Mouse (Mus musculus) erythroid progenitor cell, adult 5-6 weeks (primary cell): ENCODE measurements around the gene Trir. TPM values are rescaled to one million over a fixed set of nuclear protein-coding genes. Genes with fewer than 3 reads are reported as not detected.

Source experiments
- ATAC-seq: replicated peaks from 2 replicates; pipeline ENCODE4 v1.8.0; 2016; ENCODE audit warnings: moderate number of reproducible peaks, mild to moderate bottlenecking, moderate TSS enrichment, inconsistent platforms; ENCODE audit not compliant: poor library complexity, low FRiP score, severe bottlenecking
- total RNA-seq, 2 experiments: library from RNA; stranded (forward) in 1 of 2; stranded (reverse) in 1 of 2; fragments of 150-400 nt in 1 of 2; fragments of 186-747, 209-891 nt in 1 of 2; gene quantifications; 2 replicates each; pipeline versions ENCODE4 v1.2.3 to v1.2.4; 2015 to 2017; ENCODE audit warnings: low replicate concordance in 2 of 2

Gene Trir
- total RNA-seq, 2 experiments from 2014 or later = 143 to 476 TPM

DNA sequence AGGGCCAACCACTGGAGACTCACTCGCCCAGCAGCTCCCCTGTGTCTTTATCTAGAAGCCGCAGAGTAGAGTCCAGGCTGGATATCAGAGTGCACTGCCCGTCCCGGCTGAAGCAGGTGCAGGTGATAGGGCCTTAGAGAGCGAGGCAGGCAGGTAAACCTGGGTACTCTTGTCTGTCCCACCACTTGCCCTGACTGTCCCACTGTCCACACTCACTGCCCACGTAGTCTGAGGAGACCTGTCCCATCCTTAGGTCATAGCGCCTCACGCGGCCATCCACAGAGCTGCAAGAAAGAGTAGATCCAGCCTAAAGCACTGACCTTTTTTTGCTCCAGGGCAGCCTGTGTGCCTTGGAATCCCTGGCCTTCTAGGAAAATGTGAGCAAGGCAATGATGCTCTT, 49.4 kb downstream of the Trir start:
- peak; percentile 53 for ATAC-seq

DNA sequence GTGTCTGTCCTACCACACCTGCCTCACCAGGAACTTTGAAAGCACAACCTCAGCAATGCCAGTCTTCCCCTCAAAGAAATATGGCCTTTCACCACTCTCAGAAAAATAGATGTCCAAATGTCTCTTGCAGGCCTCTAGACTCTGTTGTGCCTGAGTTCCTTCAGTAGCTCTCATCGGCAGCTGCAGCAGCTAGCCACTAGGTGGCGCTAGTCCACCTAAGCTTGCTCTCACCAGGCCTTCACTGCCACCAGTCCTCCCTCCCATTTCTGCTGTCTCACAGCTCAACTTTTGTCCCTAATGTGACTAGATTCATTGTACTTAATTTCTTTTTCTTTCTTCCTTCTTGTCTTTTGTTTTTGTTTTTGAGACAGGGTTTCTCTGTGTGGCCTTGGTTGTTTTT, 50.4 kb downstream of the Trir start:
- peak; percentile 70 for ATAC-seq

Other genes with a start within 250 kb of the Trir start
- gene Nfix, start 226.5 kb upstream of the Trir start, total RNA-seq (2015; ENCODE audit: low replicate concordance) = 53.7 and 76.0 TPM in 2 replicates
- gene Nfix, start 226.5 kb upstream of the Trir start, total RNA-seq (2017; ENCODE audit: low replicate concordance) = 33.6 and 36.8 TPM in 2 replicates
- 2.5 and 3.8 TPM in 2 replicates for gene Dand5, start 204.0 kb upstream of the Trir start, total RNA-seq (2015; ENCODE audit: low replicate concordance)
- 5.4 and 6.7 TPM in 2 replicates for gene Dand5, start 204.0 kb upstream of the Trir start, total RNA-seq (2017; ENCODE audit: low replicate concordance)
- gene Gadd45gip1, start 195.3 kb upstream of the Trir start, total RNA-seq (2015; ENCODE audit: low replicate concordance) = 6.7 and 7.6 TPM in 2 replicates
- 11.3 and 16.4 TPM in 2 replicates for gene Gadd45gip1, start 195.3 kb upstream of the Trir start, total RNA-seq (2017; ENCODE audit: low replicate concordance)
- gene Rad23a, start 186.2 kb upstream of the Trir start, total RNA-seq (2015; ENCODE audit: low replicate concordance) = 273 and 355 TPM in 2 replicates
- 296 and 306 TPM in 2 replicates for gene Rad23a, start 186.2 kb upstream of the Trir start, total RNA-seq (2017; ENCODE audit: low replicate concordance)
- 261 and 337 TPM in 2 replicates for gene Calr, start 179.9 kb upstream of the Trir start, total RNA-seq (2015; ENCODE audit: low replicate concordance)
- gene Calr, start 179.9 kb upstream of the Trir start, total RNA-seq (2017; ENCODE audit: low replicate concordance) = 660 and 677 TPM in 2 replicates
- gene Farsa, start 169.8 kb upstream of the Trir start, total RNA-seq (2015; ENCODE audit: low replicate concordance) = 11.2 and 19.7 TPM in 2 replicates
- 29.4 and 35.6 TPM in 2 replicates for gene Farsa, start 169.8 kb upstream of the Trir start, total RNA-seq (2017; ENCODE audit: low replicate concordance)
- 65.2 and 133 TPM in 2 replicates for gene Syce2, start 154.7 kb upstream of the Trir start, total RNA-seq (2015; ENCODE audit: low replicate concordance)
- gene Syce2, start 154.7 kb upstream of the Trir start, total RNA-seq (2017; ENCODE audit: low replicate concordance) = 9.2 and 29.9 TPM in 2 replicates
- gene Gcdh, start 132.9 kb upstream of the Trir start, total RNA-seq (2015; ENCODE audit: low replicate concordance) = 16.9 and 36.9 TPM in 2 replicates
- 22.8 and 26.2 TPM in 2 replicates for gene Gcdh, start 132.9 kb upstream of the Trir start, total RNA-seq (2017; ENCODE audit: low replicate concordance)
- 262 and 325 TPM in 2 replicates for gene Klf1, start 124.9 kb upstream of the Trir start, total RNA-seq (2015; ENCODE audit: low replicate concordance)
- gene Klf1, start 124.9 kb upstream of the Trir start, total RNA-seq (2017; ENCODE audit: low replicate concordance) = 240 and 399 TPM in 2 replicates
- 32.7 and 33.2 TPM in 2 replicates for gene Dnase2a, start 118.3 kb upstream of the Trir start, total RNA-seq (2015; ENCODE audit: low replicate concordance)
- 74.6 and 78.4 TPM in 2 replicates for gene Dnase2a, start 118.3 kb upstream of the Trir start, total RNA-seq (2017; ENCODE audit: low replicate concordance)
- not detected in 2 replicates for gene Mast1, start 89.5 kb upstream of the Trir start, total RNA-seq (2015; ENCODE audit: low replicate concordance)
- gene Mast1, start 89.5 kb upstream of the Trir start, total RNA-seq (2017; ENCODE audit: low replicate concordance) = not detected in 2 replicates
- not detected in 2 replicates for gene Rtbdn, start 79.8 kb upstream of the Trir start, total RNA-seq (2015; ENCODE audit: low replicate concordance)
- gene Rtbdn, start 79.8 kb upstream of the Trir start, total RNA-seq (2017; ENCODE audit: low replicate concordance) = not detected in 2 replicates
- gene Gm49661, start 57.4 kb upstream of the Trir start, total RNA-seq (2015; ENCODE audit: low replicate concordance) = not detected in 2 replicates
- not detected in 2 replicates for gene Gm49661, start 57.4 kb upstream of the Trir start, total RNA-seq (2017; ENCODE audit: low replicate concordance)
- gene Prdx2, start 57.2 kb upstream of the Trir start, total RNA-seq (2015; ENCODE audit: low replicate concordance) = 2,168 and 2,598 TPM in 2 replicates
- gene Prdx2, start 57.2 kb upstream of the Trir start, total RNA-seq (2017; ENCODE audit: low replicate concordance) = 2,812 and 2,913 TPM in 2 replicates
- gene Rnaseh2a, start 57.1 kb upstream of the Trir start, total RNA-seq (2015; ENCODE audit: low replicate concordance) = 82.6 and 141 TPM in 2 replicates
- 63.3 and 93.8 TPM in 2 replicates for gene Rnaseh2a, start 57.1 kb upstream of the Trir start, total RNA-seq (2017; ENCODE audit: low replicate concordance)
- 8.0 and 12.3 TPM in 2 replicates for gene Junb, start 48.1 kb upstream of the Trir start, total RNA-seq (2015; ENCODE audit: low replicate concordance)
- gene Junb, start 48.1 kb upstream of the Trir start, total RNA-seq (2017; ENCODE audit: low replicate concordance) = 10.4 and 15.1 TPM in 2 replicates
- gene Hook2, start 36.2 kb upstream of the Trir start, total RNA-seq (2015; ENCODE audit: low replicate concordance) = 0.42 and 0.72 TPM in 2 replicates
- gene Hook2, start 36.2 kb upstream of the Trir start, total RNA-seq (2017; ENCODE audit: low replicate concordance) = 2.6 and 4.6 TPM in 2 replicates
- not detected in 2 replicates for gene Best2, start 12.3 kb upstream of the Trir start, total RNA-seq (2015; ENCODE audit: low replicate concordance)
- not detected in 2 replicates for gene Best2, start 12.3 kb upstream of the Trir start, total RNA-seq (2017; ENCODE audit: low replicate concordance)
- 42.8 and 69.2 TPM in 2 replicates for gene Asna1, start 1.5 kb upstream of the Trir start, total RNA-seq (2015; ENCODE audit: low replicate concordance)
- gene Asna1, start 1.5 kb upstream of the Trir start, total RNA-seq (2017; ENCODE audit: low replicate concordance) = 19.0 and 29.3 TPM in 2 replicates
- 24.9 and 35.6 TPM in 2 replicates for gene Tnpo2, start 10.1 kb downstream of the Trir start, total RNA-seq (2015; ENCODE audit: low replicate concordance)
- 31.8 and 40.2 TPM in 2 replicates for gene Tnpo2, start 10.1 kb downstream of the Trir start, total RNA-seq (2017; ENCODE audit: low replicate concordance)
- gene Fbxw9, start 33.2 kb downstream of the Trir start, total RNA-seq (2015; ENCODE audit: low replicate concordance) = 4.3 and 10.5 TPM in 2 replicates
- 1.4 and 2.8 TPM in 2 replicates for gene Fbxw9, start 33.2 kb downstream of the Trir start, total RNA-seq (2017; ENCODE audit: low replicate concordance)
- gene Gm5741, start 41.2 kb downstream of the Trir start, total RNA-seq (2015; ENCODE audit: low replicate concordance) = not detected in 2 replicates
- gene Gm5741, start 41.2 kb downstream of the Trir start, total RNA-seq (2017; ENCODE audit: low replicate concordance) = not detected in 2 replicates
- gene Dhps, start 44.9 kb downstream of the Trir start, total RNA-seq (2015; ENCODE audit: low replicate concordance) = 13.4 and 15.9 TPM in 2 replicates
- gene Dhps, start 44.9 kb downstream of the Trir start, total RNA-seq (2017; ENCODE audit: low replicate concordance) = 3.5 and 4.7 TPM in 2 replicates
- 37.7 and 66.3 TPM in 2 replicates for gene Wdr83os, start 53.9 kb downstream of the Trir start, total RNA-seq (2015; ENCODE audit: low replicate concordance)
- gene Wdr83os, start 53.9 kb downstream of the Trir start, total RNA-seq (2017; ENCODE audit: low replicate concordance) = 7.3 and 23.1 TPM in 2 replicates
- 30.6 and 35.6 TPM in 2 replicates for gene Wdr83, start 54.5 kb downstream of the Trir start, total RNA-seq (2015; ENCODE audit: low replicate concordance)
- gene Wdr83, start 54.5 kb downstream of the Trir start, total RNA-seq (2017; ENCODE audit: low replicate concordance) = 15.8 and 17.6 TPM in 2 replicates
- gene Man2b1, start 56.4 kb downstream of the Trir start, total RNA-seq (2015; ENCODE audit: low replicate concordance) = 19.8 and 34.4 TPM in 2 replicates
- 7.0 and 13.2 TPM in 2 replicates for gene Man2b1, start 56.4 kb downstream of the Trir start, total RNA-seq (2017; ENCODE audit: low replicate concordance)
- gene Zfp791, start 96.3 kb downstream of the Trir start, total RNA-seq (2015; ENCODE audit: low replicate concordance) = not detected in 2 replicates
- gene Zfp791, start 96.3 kb downstream of the Trir start, total RNA-seq (2017; ENCODE audit: low replicate concordance) = not detected in 2 replicates
- not detected in 2 replicates for gene Cks1brt, start 125.1 kb downstream of the Trir start, total RNA-seq (2015; ENCODE audit: low replicate concordance)
- not detected in 2 replicates for gene Cks1brt, start 125.1 kb downstream of the Trir start, total RNA-seq (2017; ENCODE audit: low replicate concordance)
- not detected in 2 replicates for gene Olfr371, start 199.2 kb downstream of the Trir start, total RNA-seq (2015; ENCODE audit: low replicate concordance)
- not detected in 2 replicates for gene Olfr371, start 199.2 kb downstream of the Trir start, total RNA-seq (2017; ENCODE audit: low replicate concordance)